Mouse (Mus musculus) granulocyte monocyte progenitor cell, adult 5-6 weeks (primary cell): ENCODE measurements around the gene Wasf1. TPM values are rescaled to one million over a fixed set of nuclear protein-coding genes. Genes with fewer than 3 reads are reported as not detected.

Experiments
- ATAC-seq: replicated peaks from 2 replicates; pipeline ENCODE4 v1.8.0; 2016; ENCODE audit warnings: mild to moderate bottlenecking, moderate TSS enrichment, inconsistent platforms; ENCODE audit not compliant: poor library complexity, severe bottlenecking
- total RNA-seq, 2 experiments: library from RNA; stranded (forward) in 1 of 2; stranded (reverse) in 1 of 2; fragments of 200-712, 200-1000 nt in 1 of 2; fragments of >200 nt in 1 of 2; fragmentation: Nextera tagmentation in 1 of 2; gene quantifications; 2 replicates each; pipeline ENCODE4 v1.2.3; 2014 to 2017

Wasf1 gene
- total RNA-seq (2014; fragmentation: Nextera tagmentation) (not detected in 2 replicates), total RNA-seq (2017) (not detected in 2 replicates)

DNA sequence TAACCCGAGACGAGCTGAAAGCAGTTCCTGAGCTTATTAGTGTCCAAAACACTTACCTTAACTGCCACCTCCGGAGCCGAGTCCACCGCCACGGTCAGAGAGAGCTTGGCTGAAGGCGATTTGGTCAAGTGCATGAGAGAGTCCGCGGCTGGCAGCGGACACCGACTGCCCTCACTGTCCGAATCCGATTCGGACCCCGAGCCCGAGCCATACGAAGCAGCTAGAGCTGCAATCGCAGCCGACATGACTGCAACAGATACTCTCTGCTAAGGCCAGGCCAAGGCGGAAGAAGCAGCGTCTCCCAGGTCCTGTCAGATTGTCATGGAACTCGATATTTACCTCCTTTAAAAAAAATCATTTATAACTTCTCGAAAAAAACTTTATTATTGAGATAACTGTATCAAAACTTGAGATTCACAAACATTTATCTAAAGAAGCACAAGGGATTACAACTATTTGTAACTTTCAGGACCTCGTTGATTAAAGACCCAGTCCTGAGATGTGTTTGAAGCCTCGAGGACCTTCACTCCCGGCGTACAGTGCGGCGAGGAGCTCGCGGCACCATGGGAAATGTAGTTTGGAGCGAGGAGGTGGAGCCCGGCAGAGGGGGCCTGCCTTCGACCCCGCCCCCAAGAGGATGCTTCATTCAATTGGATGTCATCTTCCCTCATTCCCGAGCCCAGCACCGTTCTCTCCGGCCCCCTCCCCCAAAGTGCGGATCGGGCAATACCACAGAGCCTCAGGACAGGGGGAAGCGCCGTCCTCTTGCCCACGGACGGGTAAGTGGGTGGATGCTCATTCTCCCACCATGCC, at the start of gene Wasf1, which contains the start of gene Cdc40:
Wasf1 (plus strand) TSS at position 645 of the 813 bp plus-strand sequence.
Cdc40 (minus strand) TSS at position 481 of the 813 bp plus-strand sequence.
- ATAC-seq: peak; percentile 96

DNA sequence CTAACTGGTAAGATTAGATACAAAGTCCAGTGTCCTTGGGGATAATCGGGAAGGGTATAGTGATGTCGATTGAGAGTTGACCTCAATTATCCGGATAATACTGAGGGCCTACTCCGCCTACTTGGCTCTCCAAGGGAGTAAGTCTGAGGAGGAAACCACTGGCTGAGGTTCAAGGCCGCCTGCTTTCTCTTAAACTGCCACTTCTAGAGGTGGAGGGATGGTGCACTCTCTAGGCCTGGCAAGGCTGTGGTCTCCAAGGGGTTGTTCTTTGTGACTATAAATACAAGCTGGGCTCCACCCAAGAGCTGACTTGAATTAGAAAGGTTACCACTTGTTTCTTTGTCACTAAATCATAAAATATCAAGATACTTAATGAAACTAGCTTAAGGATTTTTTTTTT, 43.2 kb upstream of the Wasf1 start:
- no peak for ATAC-seq

DNA sequence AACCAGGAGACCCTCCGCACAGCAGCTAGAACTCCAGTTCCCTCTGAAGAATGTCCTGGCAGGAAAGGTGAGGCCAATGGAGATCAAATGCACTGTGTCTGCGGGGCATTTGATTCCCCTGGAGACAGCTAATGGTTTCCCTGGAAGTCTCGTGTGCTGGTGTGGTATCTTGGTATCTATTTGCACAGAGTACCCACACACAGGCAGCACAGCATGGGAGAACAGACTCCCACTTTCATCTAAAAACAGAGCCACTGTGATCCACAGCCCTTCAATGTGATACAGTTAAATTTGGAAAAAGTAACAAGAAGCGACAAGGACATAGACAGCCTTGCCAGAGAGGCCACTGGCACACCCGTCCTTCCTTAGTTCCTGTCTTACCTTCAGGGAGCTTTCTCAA, 39.4 kb upstream of the Wasf1 start:
- ATAC-seq: no peak

DNA sequence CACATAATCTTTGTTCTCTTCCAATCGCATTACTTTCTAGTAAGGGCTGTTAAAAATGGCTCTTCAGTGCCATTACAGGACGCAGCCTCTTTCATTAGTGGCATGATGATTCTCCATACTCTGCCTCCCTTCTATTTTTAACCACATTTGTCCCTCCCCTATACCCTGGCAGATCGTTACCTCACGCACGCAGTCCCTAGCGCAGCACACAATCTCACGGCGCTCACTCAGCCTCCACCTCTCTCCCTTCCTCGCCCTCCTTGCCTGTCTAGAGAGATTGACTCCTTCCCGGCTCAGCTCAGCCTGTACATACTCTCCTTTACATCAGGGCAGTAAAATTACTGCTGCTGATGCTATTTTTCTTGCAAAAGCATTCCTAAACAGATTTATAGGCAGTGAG, 38.7 kb upstream of the Wasf1 start:
- ATAC-seq: no peak

DNA sequence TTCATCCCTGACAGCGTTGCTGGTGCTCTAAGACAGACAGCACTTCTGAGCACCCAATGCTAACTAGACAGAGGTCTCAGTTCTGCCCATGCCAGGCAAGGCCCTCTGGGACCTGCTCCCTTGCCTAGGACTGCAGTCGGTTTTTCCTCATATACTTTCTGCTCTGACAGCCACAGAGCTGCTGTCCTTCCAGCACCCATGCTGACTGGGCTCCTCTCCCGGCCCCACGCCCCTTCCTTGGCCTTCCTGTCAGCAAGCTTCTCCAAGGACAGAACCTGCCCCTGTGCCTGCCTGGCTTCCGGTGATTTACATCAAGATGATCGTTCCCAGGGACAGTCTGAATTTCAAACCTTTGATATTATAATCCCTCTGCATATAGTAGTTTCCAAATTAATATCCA, 37.6 kb upstream of the Wasf1 start:
- ATAC-seq: no peak

DNA sequence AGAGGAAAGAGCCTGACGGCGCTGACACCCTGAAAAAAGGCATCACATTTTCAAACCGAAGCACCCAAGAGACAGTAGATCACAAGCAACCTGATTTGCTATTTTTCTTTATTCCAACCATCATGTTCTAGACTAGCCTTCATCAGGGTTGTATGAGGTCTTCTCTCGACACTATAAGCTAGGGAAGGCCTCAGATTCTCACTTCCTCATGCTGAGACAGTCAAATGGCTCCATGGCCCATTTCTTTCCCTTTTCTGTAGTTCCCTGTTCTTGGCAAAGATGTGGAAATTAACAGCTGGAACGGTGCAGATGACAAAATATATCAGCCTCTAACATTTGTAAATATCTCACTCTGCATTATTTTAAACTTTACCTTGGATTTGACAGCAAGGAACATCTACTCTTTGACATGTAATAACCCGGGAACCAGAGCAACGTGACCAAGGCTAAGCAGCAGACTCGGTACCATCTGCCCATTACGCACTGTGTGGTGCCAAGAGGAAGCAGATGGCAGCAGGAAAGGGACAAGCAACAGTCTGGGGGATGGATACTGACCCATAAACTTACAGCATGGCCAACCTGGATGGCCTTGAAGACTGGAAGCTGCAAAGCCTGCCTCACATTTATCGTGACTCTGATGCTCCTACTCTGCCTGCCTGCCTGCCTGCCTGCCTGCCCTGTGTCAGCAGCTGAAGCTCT, 36.0 kb upstream of the Wasf1 start:
- ATAC-seq: peak; percentile 69

DNA sequence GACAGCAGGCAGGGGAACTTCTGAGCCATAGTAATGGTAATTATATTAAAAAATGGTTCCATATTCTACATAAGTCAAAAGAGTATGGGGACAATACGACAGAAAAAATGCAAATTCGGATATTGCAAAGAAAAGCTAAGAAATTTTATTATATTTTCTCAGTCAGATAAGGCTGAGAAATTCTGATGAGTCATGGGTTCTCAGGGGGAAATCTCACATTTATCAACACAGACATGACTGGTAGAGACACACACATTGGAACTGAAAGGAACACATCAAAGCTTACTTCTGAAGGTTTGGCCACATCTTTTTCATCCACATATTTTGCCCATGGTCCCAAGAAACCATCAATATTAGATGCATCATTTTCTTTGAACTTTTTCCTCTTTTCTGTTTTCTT, 32.6 kb upstream of the Wasf1 start:
- no peak for ATAC-seq

DNA sequence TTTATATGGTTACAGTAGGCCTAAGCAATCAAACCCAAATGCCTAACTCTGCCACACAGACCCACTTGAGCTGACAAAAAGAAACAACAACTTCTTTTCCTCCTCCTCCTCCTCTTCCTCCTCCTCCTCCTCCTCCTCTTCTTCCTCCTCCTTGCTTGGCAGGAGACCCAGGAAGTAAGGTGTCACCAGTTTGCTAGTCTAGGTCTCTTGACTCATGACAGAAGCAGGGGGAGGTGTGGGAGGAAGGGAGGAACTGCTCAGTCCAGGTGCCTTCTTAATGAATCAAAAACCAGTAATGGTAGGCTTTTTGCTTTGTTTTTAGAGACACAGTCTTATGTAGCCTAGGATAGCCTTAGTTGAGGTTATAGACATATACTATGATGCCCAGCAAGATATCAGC, 32.1 kb upstream of the Wasf1 start:
- no peak for ATAC-seq

DNA sequence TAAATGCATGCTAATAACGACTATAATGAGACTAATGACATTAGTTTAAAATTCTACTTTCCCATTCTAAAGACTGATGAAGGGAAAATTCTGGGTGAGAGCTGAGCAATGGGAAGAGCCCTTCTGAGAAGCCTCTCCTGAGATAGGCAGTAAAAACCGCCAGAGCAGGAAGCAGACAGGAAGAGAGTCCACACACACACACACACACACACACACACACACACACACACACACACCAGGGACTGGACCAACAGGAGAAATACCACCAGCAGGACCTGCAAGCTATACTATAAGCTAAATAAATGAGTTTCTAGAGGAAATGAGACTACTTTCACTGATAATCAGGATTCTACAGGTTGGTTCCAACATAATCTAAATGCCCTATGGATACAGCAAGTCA, 27.7 kb upstream of the Wasf1 start:
- no peak for ATAC-seq

DNA sequence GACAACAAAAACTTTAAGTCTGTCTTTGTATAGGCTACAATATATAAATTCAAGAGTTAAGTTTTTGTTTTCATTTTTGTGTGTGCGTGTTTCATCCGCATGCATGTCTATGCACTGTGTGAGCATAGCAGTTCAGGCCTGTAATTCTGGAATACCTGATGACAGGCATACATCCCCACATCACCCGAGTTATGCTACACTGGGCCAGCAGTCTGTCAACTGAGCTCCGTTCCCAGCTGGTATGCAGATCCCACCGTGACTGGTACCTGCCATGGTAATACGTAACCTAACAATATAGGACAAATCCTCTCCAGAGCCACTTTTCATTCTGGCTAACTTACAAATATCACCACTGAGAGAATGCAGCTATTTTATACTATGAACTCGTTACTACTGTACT, 26.6 kb upstream of the Wasf1 start:
- no peak for ATAC-seq

DNA sequence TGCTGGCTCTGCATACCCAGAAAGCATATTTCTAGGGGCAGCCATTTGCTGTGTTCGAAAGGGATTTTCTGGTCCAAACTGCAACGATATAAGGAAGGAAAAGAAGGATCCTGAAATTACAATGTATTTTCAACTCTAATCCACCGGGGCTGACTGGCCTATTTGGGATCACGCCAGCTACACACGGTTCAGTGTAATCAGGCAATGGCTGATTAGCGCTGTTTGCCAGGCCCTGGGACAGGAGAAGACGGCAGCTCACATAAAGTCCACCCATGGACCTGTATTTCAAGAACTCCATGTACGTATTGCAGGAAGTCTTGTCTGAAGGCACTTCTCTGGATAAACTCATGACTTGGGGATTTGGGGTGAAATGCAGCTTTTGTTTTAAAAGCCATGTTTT, 25.7 kb upstream of the Wasf1 start:
- ATAC-seq: no peak

DNA sequence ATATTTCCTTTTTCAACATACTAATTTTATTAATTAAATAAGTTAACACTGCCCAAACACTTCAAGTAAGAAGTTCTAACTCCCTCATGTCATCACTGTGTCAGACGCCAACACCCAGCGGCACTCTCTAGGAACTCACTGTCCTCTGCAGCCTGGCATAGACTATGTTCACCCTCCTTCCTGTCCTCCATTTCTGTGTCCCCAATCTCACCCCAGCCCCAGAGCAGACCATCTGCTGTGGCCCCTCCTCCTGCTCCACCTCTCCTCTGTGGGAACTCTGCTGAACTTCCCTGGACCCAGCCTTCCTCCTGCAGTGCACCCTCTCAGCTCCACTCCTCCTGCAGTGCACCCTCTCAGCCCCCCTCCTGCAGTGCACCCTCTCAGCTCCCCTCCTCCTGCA, 15.2 kb upstream of the Wasf1 start:
- ATAC-seq: no peak

DNA sequence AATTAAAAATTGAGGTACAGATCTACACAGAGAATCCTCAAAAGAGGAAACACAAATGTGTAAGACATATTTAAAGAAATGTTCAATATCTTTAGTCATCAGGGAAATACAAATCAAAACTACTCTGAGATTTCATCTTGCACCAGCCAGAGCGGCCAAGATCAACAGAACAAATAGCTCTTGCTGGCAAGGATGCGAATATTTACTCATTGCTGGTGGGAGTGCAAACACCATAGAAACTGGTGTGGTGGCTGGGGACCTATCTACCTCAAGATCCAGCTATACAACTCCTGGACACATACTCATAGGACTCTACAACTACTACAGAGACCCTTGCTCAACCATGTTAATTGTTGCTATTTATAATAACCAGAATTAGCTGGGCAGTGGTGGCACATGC, 12.0 kb upstream of the Wasf1 start:
- no peak for ATAC-seq

DNA sequence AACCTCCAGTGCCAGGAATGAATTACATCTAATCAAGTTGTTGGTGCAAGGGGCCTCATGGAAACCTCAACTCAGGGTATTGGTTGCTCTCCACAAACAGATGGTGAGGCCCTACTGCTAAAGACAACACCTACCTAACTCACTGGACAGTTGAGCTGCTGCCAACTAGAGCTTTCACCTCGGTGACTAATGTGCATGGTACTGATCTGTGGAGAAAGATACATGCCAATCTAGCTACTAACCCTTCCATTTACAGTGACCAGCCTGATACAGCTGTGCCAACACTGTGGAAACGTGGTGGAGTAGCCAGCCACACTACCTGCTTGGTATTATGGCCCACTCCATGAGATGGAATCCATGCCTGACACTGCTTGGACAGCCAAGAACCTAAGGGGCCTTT, 11.2 kb upstream of the Wasf1 start:
- ATAC-seq: no peak

DNA sequence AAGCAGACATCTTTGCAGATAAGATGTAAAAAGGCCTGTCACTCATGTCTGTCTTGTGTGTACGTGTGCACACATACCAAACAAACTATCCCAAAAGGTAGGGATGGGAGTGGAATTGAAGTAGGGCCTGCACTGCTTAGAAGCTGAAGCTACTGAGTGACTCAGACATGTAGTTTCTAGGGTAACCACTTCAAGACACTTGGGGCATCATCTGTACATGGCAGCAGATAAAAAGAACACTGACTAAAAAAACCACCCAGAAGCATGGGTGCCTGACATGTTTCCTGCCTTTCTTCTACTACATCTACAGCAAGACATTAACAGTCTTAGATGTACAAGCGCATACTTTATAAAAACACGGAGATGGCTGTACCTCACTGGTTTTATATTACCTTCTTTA, 5.0 kb upstream of the Wasf1 start:
- no peak for ATAC-seq

DNA sequence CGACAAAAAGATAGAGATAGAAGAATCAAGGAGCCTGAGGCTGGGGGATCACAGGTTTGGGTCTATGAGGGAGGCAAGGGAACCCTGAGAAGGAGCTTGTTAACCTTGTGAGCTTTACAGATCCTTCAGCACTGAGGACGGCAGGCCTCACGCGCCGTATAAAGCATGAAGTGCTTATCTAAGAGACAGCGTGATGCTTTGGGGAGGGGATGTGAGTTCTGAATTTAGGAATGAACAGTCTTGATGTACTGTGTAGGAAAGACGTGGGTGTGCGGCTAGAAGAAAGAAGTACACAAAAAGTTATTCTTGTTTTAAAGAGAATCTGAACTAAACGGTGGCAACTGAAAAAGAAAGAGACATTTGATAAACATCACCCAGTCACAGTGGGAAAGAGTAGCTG, 3.3 kb upstream of the Wasf1 start:
- ATAC-seq: no peak

DNA sequence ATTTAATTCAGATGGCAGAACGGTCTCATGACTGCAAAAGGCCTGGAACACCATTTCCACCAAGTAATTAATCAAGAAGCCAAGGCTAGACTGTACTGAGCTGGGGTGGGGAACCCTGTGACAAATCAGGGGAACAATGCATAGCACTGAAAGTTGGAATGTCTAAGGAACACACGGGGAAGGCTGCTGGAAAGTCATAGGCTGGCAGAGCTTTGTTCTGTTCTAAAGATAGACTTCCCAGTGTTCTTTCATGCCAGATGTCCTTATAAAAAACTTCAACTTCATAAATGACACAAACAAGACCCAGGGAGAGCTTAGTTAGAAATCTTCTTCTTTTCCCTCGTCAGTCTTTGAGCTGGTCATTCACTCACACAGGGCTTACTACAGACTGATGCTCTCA, 2.0 kb upstream of the Wasf1 start:
- no peak for ATAC-seq

DNA sequence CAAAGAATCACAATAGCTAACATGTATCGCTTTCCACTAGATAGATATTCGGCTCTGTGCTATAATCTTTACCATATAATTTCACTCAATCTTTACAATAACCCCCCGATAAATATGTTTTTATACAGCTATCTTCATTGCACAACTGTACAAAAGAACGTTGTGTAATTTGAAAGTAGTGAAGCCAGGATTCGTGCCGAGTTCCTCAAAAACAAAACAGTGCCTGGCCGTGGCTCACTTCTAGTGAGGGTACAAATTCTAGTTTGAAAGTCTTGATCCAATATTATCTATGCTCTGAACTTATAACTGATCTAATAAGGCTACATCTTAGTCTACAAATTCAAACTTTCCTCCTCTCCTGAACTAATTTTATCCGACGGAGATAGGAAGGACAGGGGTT, 942 bp upstream of the Wasf1 start:
- ATAC-seq: peak; percentile 57

DNA sequence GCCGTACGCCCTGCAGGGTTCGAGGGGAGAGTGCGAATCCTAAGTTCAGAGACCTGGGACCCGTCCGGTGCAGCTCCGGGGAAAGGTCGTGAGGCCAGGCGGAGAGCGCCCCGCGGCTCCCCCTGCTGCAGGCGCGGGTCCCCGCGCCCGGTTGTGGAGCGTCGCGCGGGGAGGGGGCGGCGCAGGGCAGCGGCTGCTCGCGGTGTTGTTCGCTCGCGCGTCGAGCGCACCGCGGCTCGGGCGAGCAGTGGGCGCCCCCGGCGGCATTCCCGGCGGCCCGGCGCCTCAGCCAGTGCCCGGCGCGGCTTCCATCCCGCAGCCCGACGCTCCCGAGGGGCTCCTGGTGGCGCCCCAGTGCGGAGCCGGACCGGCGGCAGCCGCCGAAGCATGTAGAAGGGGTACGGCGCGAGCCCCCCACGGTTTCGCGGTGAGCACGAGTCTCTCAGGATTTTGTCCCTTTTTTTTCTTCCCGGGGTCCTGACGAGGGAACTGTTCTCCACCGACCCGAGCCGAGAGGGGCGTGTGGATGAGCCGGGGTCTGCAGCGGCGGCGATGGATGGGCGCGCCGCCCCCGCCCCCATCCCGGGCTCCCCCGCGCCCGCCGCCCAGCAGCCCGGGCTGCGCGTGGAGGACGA, 486 bp downstream of the Wasf1 start:
- ATAC-seq: peak; percentile 12; the same call in 1 of the 2 replicates

DNA sequence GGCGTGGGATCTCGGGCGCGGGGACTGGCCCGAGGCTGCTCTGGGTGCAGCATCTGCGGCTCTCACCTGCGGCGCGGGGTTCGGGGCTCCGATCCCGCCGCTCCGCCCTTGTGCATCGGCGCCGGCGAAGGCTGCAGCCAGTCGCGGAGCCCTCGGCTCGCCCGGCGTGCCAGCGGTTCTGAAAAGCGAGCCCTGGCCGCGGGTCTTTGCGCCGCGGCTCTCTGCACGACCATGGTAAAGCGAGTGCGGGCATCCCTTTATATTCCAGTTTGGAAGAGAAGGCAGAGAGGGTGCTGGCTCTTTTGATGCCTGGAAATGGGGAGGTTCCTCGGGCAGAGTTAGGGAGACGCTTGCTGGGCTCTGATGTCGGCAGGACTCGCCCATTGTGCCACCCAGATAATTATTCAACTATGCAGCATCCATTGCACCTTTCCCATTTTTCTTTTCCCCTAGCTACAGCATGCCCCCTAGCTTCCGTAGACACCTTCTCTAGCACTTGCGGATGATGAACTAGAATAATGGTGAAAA, 1.1 kb downstream of the Wasf1 start:
- no peak for ATAC-seq

DNA sequence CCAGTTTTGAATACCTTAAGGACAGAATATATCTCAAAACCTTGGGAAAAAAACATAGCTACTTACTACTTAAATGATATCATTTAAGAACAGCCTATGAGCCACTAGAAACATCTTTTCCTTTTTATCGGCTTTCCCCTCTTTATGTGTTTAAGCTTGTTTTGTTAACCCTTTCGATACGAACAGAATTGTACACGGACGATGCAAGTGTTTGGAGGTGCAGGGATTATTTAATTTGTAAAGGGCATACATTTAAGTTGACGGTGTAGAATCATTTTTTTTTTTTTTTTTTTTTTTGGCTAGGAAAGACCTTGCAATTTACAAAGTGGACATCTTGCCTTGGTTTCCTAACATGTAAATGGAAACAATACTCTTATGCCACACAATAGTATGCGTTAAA, 2.2 kb downstream of the Wasf1 start:
- ATAC-seq: no peak
